Mouse (Mus musculus): ENCODE measurements around the gene Tspan4. TPM values are rescaled to one million over a fixed set of nuclear protein-coding genes. Genes with fewer than 3 reads are reported as not detected.

Tspan4 gene
- polyA plus RNA-seq, 1 experiment from 2014 or later, result 39.7 TPM

GRCm38 (mm10) chr7:141501820-141502555, 26.9 kb downstream of the Tspan4 start:
- H3K4me1 ChIP-seq (replicated peaks; ENCODE audit: control insufficient read depth, insufficient read depth, low read length), result no peaks in the 10 kb centered on the region
- H3K4me3 ChIP-seq (ENCODE audit: low read depth, low read length), result no peak overlapping the region
- no peaks in the 10 kb centered on the region for H3K27me3 ChIP-seq (replicated peaks; ENCODE audit: control insufficient read depth, insufficient read depth, low read length)
- no peak overlapping the region for H3K4me2 ChIP-seq (replicated peaks; ENCODE audit: low read depth)
- ATAC-seq, result no peak
- H3K9ac ChIP-seq (ENCODE audit: low read depth, low read length), result no peak overlapping the region
- peaks cover 7% of the 10 kb centered on the region; the same call in 1 of the 2 replicates for H3K36me3 ChIP-seq (ENCODE audit: control insufficient read depth, insufficient read depth)
- TF ChIP-seq CTCF (IDR thresholded peaks at IDR 0.05; ENCODE audit: low read depth), result no peak
- no peak overlapping the region for H3K27ac ChIP-seq (ENCODE audit: low read depth, low read length)
- 84% methylated on average over 7 of the region's 7 CpGs for WGBS
- no peaks in the 10 kb centered on the region for H3K9me3 ChIP-seq (ENCODE audit: control insufficient read depth)

GRCm38 (mm10) chr7:141502556-141502905, 27.5 kb downstream of the Tspan4 start:
- Histone ChIP-seq H3K27me3 (replicated peaks; ENCODE audit: control insufficient read depth, insufficient read depth, low read length) (no peaks in the 10 kb centered on the region), H3K36me3 (ENCODE audit: control insufficient read depth, insufficient read depth) (peaks cover 7% of the 10 kb centered on the region; the same call in 1 of the 2 replicates), H3K9ac (ENCODE audit: low read depth, low read length) (no peak overlapping the region), H3K4me2 (replicated peaks; ENCODE audit: low read depth) (no peak overlapping the region), H3K27ac (ENCODE audit: low read depth, low read length) (no peak overlapping the region), H3K4me3 (ENCODE audit: low read depth, low read length) (no peak overlapping the region), H3K4me1 (replicated peaks; ENCODE audit: control insufficient read depth, insufficient read depth, low read length) (no peaks in the 10 kb centered on the region), H3K9me3 (ENCODE audit: control insufficient read depth) (no peaks in the 10 kb centered on the region)
- no peak for TF ChIP-seq CTCF (IDR thresholded peaks at IDR 0.05; ENCODE audit: low read depth)
- WGBS, result 86% methylated on average over 5 of the region's 5 CpGs
- no peak for ATAC-seq

GRCm38 (mm10) chr7:141506278-141506677, 31.2 kb downstream of the Tspan4 start:
- no peak for TF ChIP-seq CTCF (IDR thresholded peaks at IDR 0.05; ENCODE audit: low read depth)
- H3K4me3 ChIP-seq (ENCODE audit: low read depth, low read length), result no peak overlapping the region
- peak overlapping the region; percentile 31 for H3K27ac ChIP-seq (ENCODE audit: low read depth, low read length)
- no peak overlapping the region for H3K4me2 ChIP-seq (replicated peaks; ENCODE audit: low read depth)
- peaks cover 6% of the 10 kb centered on the region; the same call in 1 of the 2 replicates for H3K36me3 ChIP-seq (ENCODE audit: control insufficient read depth, insufficient read depth)
- H3K9ac ChIP-seq (ENCODE audit: low read depth, low read length), result no peak overlapping the region
- 55% methylated on average over 2 of the region's 2 CpGs for WGBS
- no peaks in the 10 kb centered on the region for H3K9me3 ChIP-seq (ENCODE audit: control insufficient read depth)
- ATAC-seq, result peak; percentile 29
- H3K27me3 ChIP-seq (replicated peaks; ENCODE audit: control insufficient read depth, insufficient read depth, low read length), result no peaks in the 10 kb centered on the region
- H3K4me1 ChIP-seq (replicated peaks; ENCODE audit: control insufficient read depth, insufficient read depth, low read length), result no peaks in the 10 kb centered on the region

GRCm38 (mm10) chr7:141508160-141508559, 33.1 kb downstream of the Tspan4 start:
- no peaks in the 10 kb centered on the region for H3K4me1 ChIP-seq (replicated peaks; ENCODE audit: control insufficient read depth, insufficient read depth, low read length)
- H3K9ac ChIP-seq (ENCODE audit: low read depth, low read length), result no peak overlapping the region

GRCm38 (mm10) chr7:141510196-141510595, 35.2 kb downstream of the Tspan4 start:
- TF ChIP-seq CTCF (IDR thresholded peaks at IDR 0.05; ENCODE audit: low read depth), result no peak

More at GRCm38 (mm10) chr7:141508160-141508559, 33.1 kb downstream of the Tspan4 start:
- peak; percentile 91 for ATAC-seq
- peaks cover 17% of the 10 kb centered on the region; the same call in 1 of the 2 replicates for H3K36me3 ChIP-seq (ENCODE audit: control insufficient read depth, insufficient read depth)
- peak overlapping the region; percentile 87 for H3K27ac ChIP-seq (ENCODE audit: low read depth, low read length)
- no peak for TF ChIP-seq CTCF (IDR thresholded peaks at IDR 0.05; ENCODE audit: low read depth)
- H3K4me2 ChIP-seq (replicated peaks; ENCODE audit: low read depth), result no peak overlapping the region
- H3K27me3 ChIP-seq (replicated peaks; ENCODE audit: control insufficient read depth, insufficient read depth, low read length), result no peaks in the 10 kb centered on the region
- H3K9me3 ChIP-seq (ENCODE audit: control insufficient read depth), result no peaks in the 10 kb centered on the region
- no peak overlapping the region for H3K4me3 ChIP-seq (ENCODE audit: low read depth, low read length)

GRCm38 (mm10) chr7:141510681-141511191, 35.7 kb downstream of the Tspan4 start:
- H3K9me3 ChIP-seq (ENCODE audit: control insufficient read depth), result no peaks in the 10 kb centered on the region
- H3K27me3 ChIP-seq (replicated peaks; ENCODE audit: control insufficient read depth, insufficient read depth, low read length), result no peaks in the 10 kb centered on the region
- H3K36me3 ChIP-seq (ENCODE audit: control insufficient read depth, insufficient read depth), result peaks cover 26% of the 10 kb centered on the region; the same call in 1 of the 2 replicates
- H3K4me2 ChIP-seq (replicated peaks; ENCODE audit: low read depth), result no peak overlapping the region
- no peak overlapping the region for H3K4me3 ChIP-seq (ENCODE audit: low read depth, low read length)
- WGBS, result 83% methylated on average over 8 of the region's 8 CpGs
- H3K9ac ChIP-seq (ENCODE audit: low read depth, low read length), result no peak overlapping the region
- no peak for ATAC-seq
- no peak overlapping the region for H3K27ac ChIP-seq (ENCODE audit: low read depth, low read length)
- no peaks in the 10 kb centered on the region for H3K4me1 ChIP-seq (replicated peaks; ENCODE audit: control insufficient read depth, insufficient read depth, low read length)
- TF ChIP-seq CTCF (IDR thresholded peaks at IDR 0.05; ENCODE audit: low read depth), result no peak

More at GRCm38 (mm10) chr7:141510196-141510595, 35.2 kb downstream of the Tspan4 start:
- WGBS, result 86% methylated on average over 5 of the region's 5 CpGs
- H3K27me3 ChIP-seq (replicated peaks; ENCODE audit: control insufficient read depth, insufficient read depth, low read length), result no peaks in the 10 kb centered on the region
- no peak overlapping the region for H3K4me2 ChIP-seq (replicated peaks; ENCODE audit: low read depth)
- no peak overlapping the region for H3K4me3 ChIP-seq (ENCODE audit: low read depth, low read length)
- H3K9me3 ChIP-seq (ENCODE audit: control insufficient read depth), result no peaks in the 10 kb centered on the region
- H3K36me3 ChIP-seq (ENCODE audit: control insufficient read depth, insufficient read depth), result peaks cover 21% of the 10 kb centered on the region; the same call in 1 of the 2 replicates
- no peak overlapping the region for H3K27ac ChIP-seq (ENCODE audit: low read depth, low read length)
- no peaks in the 10 kb centered on the region for H3K4me1 ChIP-seq (replicated peaks; ENCODE audit: control insufficient read depth, insufficient read depth, low read length)
- no peak for ATAC-seq
- no peak overlapping the region for H3K9ac ChIP-seq (ENCODE audit: low read depth, low read length)
